Mouse (Mus musculus) bone marrow macrophage, adult 2 months (primary cell): ENCODE measurements at regions not wholly inside any gene's neighbourhood (a gene's known extent, or its start where the extent isn't known, plus 50 kb on each side); places are given as distances from the start of the nearest gene placed in this dataset.

Experiments used
- CTCF ChIP-seq: IDR thresholded peaks from 2 replicates; pipeline ENCODE4 v1.5.1; 2012; ENCODE audit warnings: low read depth, mild to moderate bottlenecking, low read length, moderate library complexity
- POLR2A ChIP-seq: IDR thresholded peaks from 2 replicates; pipeline ENCODE4 v1.6.1; 2012; ENCODE audit warnings: mild to moderate bottlenecking, low read depth, low read length, borderline replicate concordance

DNA sequence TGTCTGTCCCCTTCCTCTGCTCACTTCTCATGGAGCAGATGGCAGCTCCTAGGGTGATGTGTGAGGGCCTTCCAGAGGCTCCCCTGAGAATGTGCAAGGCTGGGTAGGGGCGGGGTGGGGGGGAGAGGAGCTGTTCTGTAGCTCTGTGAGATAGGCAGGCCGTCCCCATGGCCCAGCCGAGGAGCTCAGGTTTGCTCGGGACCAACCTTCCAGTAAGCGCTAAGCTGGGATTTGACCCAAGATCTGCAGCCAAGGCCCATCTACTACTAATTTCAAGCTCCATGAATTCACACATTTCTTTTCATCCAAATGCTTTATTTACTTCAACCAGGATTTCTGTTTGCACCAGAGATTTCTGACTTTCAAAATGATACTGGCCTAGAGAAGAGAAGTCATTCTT is 51.4 kb upstream of the Wnt11 start:
- TF ChIP-seq CTCF (no peak), POLR2A (no peak)
